Mouse (Mus musculus): Measurements from ENCODE around the gene Arpp21. TPM values are rescaled to one million over a fixed set of nuclear protein-coding genes. Genes with fewer than 3 reads are reported as not detected.
"Not testable (repeated sequence)": the region's sequence is repeated elsewhere in the genome, so short reads cannot be mapped to it uniquely, and the experiment has no call there.

The Arpp21 gene
- total RNA-seq, 2 experiments from 2014 or later: 196 to 274 TPM

DNA sequence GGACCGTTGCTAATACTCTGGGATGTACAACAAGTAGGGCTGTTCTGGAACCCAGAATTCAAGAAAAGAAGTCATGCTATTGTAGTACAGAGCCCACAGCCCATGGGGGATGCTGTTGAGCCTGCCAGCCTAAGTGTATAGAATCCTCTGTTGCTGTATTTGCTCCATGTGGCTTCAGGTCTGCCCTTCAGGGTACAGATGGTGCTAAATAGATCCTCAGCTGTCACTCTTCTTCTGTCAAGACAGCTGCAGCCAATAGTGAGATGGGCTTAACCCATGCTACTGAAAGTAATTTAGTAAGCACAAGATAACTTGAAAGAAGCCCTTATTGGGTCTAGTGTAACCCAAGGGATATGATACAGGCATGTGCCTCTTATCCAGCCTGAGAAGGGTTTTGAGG, 195.2 kb downstream of the Arpp21 start:
- no peak for DNase-seq (ENCODE audit: extremely low spot score in 1 of 2, low spot score in 1 of 2)

DNA sequence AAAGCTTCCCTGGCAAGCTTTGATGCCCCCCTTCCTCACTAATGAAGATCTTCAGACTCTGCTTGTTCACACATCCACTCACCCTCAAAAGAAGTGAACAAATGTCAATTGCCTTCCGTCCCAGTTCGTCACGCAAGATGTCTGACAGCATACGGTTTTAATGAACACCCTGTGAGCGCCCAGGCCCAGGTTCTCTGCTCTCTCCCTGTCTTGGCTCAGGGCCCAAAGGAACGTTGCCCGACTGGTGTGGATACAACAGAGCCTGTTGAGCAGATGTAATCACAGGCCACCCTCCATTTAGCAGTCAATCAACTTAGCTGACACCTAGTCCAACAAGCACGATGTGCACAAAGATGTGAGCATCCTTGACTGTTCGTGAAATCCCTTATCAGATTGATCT, 198.0 kb downstream of the Arpp21 start:
- no peak for DNase-seq (ENCODE audit: extremely low spot score in 1 of 2, low spot score in 1 of 2)

DNA sequence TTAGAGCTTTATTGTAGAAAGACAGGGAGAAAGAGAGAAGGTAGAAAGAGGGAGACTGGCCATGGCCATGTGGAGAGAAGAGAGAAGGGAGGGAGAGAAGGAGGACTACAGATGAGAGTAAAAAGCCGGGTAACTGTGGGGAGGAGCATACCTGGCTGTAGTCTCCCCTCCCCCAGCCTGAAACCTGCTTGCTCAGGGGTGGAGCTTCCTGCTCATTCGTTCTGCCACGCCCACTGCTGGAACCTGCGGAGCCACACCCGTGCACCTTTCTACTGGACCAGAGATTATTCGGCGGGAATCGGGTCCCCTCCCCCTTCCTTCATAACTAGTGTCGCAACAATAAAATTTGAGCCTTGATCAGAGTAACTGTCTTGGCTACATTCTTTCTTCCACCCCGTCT, 201.9 kb downstream of the Arpp21 start:
- DNase-seq (ENCODE audit: extremely low spot score in 1 of 2, low spot score in 1 of 2): not testable (repeated sequence)

GRCm38 (mm10) chr9:112032169-112032568, 203.6 kb downstream of the Arpp21 start:
- no peak for DNase-seq (ENCODE audit: extremely low spot score in 1 of 2, low spot score in 1 of 2)

GRCm38 (mm10) chr9:112023562-112024015, 212.1 kb downstream of the Arpp21 start:
- DNase-seq (ENCODE audit: extremely low spot score in 1 of 2, low spot score in 1 of 2): no peak

GRCm38 (mm10) chr9:112023111-112023510, 212.6 kb downstream of the Arpp21 start:
- no peak for DNase-seq (ENCODE audit: extremely low spot score in 1 of 2, low spot score in 1 of 2)

Small RNA genes lying within 50 kb of the gene (microRNA-seq; reads per million reads assigned to microRNA genes)
- gene Mir128-2: 1,616 to 2,696 reads per million in 2 experiments

Data from layer of hippocampus, postnatal 25 days (tissue).